Mouse (Mus musculus): ENCODE results near the gene Mnt. TPM values are rescaled to one million over a fixed set of nuclear protein-coding genes. Genes with fewer than 3 reads are reported as not detected.

Mnt gene
- polyA plus RNA-seq, 1 experiment from 2014 or later: 3.0 TPM

DNA sequence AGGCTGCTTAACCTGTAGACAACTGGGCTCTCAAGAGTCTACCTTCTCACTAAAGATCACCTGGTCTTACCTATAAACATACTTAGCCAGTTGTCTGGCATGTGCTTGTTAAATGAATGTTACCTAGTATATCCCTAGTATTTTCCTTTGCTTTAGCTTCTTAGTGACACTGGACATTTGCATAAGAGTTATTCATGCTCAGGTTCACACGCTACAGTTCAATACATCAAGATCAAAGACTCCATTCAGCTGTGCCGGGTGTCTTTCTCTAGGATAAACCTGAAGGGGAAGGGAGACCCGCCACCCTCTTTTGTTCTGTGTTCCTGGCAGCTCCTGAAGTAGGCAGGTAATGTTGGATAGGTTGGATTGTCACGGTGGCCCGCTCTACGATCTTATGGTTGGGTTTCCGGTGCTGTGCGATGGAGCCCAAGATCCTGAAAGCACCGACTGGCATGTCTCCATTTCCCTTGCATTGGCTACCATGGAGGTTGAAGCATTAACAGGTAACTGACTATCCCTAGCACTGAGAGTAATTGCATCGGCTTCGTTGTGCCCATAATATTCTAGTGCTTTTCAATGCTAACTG, 1.7 kb upstream of the Mnt start:
- ATAC-seq (replicated peaks; ENCODE audit: extremely low read depth, insufficient read depth, low FRiP score): no peak

DNA sequence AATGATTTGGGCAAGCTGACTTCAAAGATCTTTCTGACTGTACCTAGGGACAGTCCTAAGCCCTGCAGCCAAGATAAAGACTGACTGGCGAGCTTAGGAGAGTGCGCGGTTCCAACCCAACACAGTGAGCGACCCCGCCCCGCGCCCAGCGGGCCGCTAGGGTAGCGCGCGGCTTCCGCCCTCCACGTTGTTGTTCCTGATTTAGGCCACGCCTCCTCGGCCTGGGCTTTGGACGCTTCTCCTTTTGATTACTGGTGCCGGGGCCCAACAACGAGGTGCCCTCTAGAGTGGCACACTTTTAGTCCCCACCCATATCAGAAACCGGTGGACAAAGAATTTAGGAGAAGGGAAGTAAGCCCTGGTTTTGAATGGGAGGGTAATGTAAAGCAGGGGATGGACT, 908 bp upstream of the Mnt start:
- H3K36me3 ChIP-seq (ENCODE audit: control insufficient read depth, insufficient read depth): no peaks in the 10 kb centered on the region
- WGBS: under 1% methylated on average over 20 of the region's 20 CpGs
- peak overlapping the region; percentile 99 for H3K27ac ChIP-seq (ENCODE audit: low read length)
- peak; percentile 12 for ATAC-seq (replicated peaks; ENCODE audit: extremely low read depth, insufficient read depth, low FRiP score)
- peak overlapping the region; percentile 88 for H3K4me3 ChIP-seq (ENCODE audit: low read length)
- peak overlapping the region; percentile 96 for H3K4me2 ChIP-seq (ENCODE audit: low read depth, low read length)
- H3K9ac ChIP-seq (ENCODE audit: low read length): peak overlapping the region; percentile 65
- no peaks in the 10 kb centered on the region for H3K27me3 ChIP-seq (ENCODE audit: control insufficient read depth, insufficient read depth, low read length)
- H3K4me1 ChIP-seq (ENCODE audit: control insufficient read depth, insufficient read depth, low read length): peaks cover 34% of the 10 kb centered on the region
- no peaks in the 10 kb centered on the region for H3K9me3 ChIP-seq (replicated peaks; ENCODE audit: control insufficient read depth, low read length)

More for the DNA sequence above, 1.7 kb upstream of the Mnt start:
- H3K4me2 ChIP-seq (ENCODE audit: low read depth, low read length): peak overlapping the region; percentile 96
- H3K27me3 ChIP-seq (ENCODE audit: control insufficient read depth, insufficient read depth, low read length): no peaks in the 10 kb centered on the region
- peak overlapping the region; percentile 99 for H3K27ac ChIP-seq (ENCODE audit: low read length)
- no peak overlapping the region for H3K9ac ChIP-seq (ENCODE audit: low read length)
- peaks cover 26% of the 10 kb centered on the region for H3K4me1 ChIP-seq (ENCODE audit: control insufficient read depth, insufficient read depth, low read length)
- H3K9me3 ChIP-seq (replicated peaks; ENCODE audit: control insufficient read depth, low read length): no peaks in the 10 kb centered on the region
- H3K4me3 ChIP-seq (ENCODE audit: low read length): peak overlapping the region; percentile 88
- 13% methylated on average over 11 of the region's 11 CpGs for WGBS
- H3K36me3 ChIP-seq (ENCODE audit: control insufficient read depth, insufficient read depth): no peaks in the 10 kb centered on the region

GRCm38 (mm10) chr11:74831191-74831605, 478 bp downstream of the Mnt start:
- Histone ChIP-seq H3K4me1 (ENCODE audit: control insufficient read depth, insufficient read depth, low read length) (peaks cover 36% of the 10 kb centered on the region), H3K9ac (ENCODE audit: low read length) (peak overlapping the region; percentile 87), H3K27ac (ENCODE audit: low read length) (peak overlapping the region; percentile 99), H3K36me3 (ENCODE audit: control insufficient read depth, insufficient read depth) (no peaks in the 10 kb centered on the region), H3K4me3 (ENCODE audit: low read length) (peak overlapping the region; percentile 88), H3K4me2 (ENCODE audit: low read depth, low read length) (peak overlapping the region; percentile 96), H3K9me3 (replicated peaks; ENCODE audit: control insufficient read depth, low read length) (no peaks in the 10 kb centered on the region), H3K27me3 (ENCODE audit: control insufficient read depth, insufficient read depth, low read length) (no peaks in the 10 kb centered on the region)
- WGBS: under 1% methylated on average over 35 of the region's 35 CpGs
- ATAC-seq (replicated peaks; ENCODE audit: extremely low read depth, insufficient read depth, low FRiP score): no peak

- Histone ChIP-seq H3K4me1 (ENCODE audit: control insufficient read depth, insufficient read depth, low read length) (peaks cover 36% of the 10 kb centered on the region), H3K4me3 (ENCODE audit: low read length) (peak overlapping the region; percentile 88), H3K4me2 (ENCODE audit: low read depth, low read length) (peak overlapping the region; percentile 96), H3K27ac (ENCODE audit: low read length) (peak overlapping the region; percentile 99), H3K9ac (ENCODE audit: low read length) (peak overlapping the region; percentile 87), H3K27me3 (ENCODE audit: control insufficient read depth, insufficient read depth, low read length) (no peaks in the 10 kb centered on the region), H3K9me3 (replicated peaks; ENCODE audit: control insufficient read depth, low read length) (no peaks in the 10 kb centered on the region), H3K36me3 (ENCODE audit: control insufficient read depth, insufficient read depth) (no peaks in the 10 kb centered on the region)
- WGBS: under 1% methylated on average over 61 of the region's 61 CpGs
- ATAC-seq (replicated peaks; ENCODE audit: extremely low read depth, insufficient read depth, low FRiP score): peak; percentile 80
These were observed 1.1 kb downstream of the Mnt start for GRCm38 (mm10) chr11:74831606-74832451.

DNA sequence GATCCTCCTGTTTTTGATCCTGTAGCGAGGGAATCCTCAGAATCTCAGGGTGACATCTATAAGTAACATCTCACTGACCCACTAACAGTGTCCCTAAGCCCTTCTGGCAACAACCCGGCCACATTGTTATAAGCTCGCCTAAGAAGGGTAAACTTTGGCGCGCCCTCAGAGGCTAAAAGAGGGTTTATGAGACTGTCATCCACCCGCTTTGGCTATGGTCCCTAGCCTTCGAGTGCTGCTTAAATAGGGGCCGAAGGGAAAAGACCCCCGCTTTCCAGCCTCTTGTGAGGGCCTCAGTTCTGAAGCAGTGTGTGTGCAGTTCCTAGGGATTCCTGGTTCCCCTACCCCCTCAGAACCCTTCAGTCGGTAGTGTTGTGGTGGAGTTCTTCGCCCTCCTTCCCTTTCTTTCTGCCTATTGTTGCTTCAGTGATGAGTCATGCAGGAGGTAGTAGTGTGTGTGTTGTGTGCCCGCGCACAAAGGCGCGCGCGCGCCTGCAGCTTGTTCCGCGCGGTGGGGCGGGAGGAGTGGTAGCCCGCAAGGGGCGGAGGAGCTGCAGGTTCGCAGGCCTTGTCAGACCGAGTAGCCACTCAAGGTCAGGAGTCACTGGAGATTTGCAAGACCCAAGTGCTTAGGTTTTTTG, 1.9 kb downstream of the Mnt start:
- peaks cover 43% of the 10 kb centered on the region for H3K4me1 ChIP-seq (ENCODE audit: control insufficient read depth, insufficient read depth, low read length)
- no peak for ATAC-seq (replicated peaks; ENCODE audit: extremely low read depth, insufficient read depth, low FRiP score)
- H3K9ac ChIP-seq (ENCODE audit: low read length): peak overlapping the region; percentile 82

GRCm38 (mm10) chr11:74833536-74834358, 3.0 kb downstream of the Mnt start:
- no peaks in the 10 kb centered on the region for H3K9me3 ChIP-seq (replicated peaks; ENCODE audit: control insufficient read depth, low read length)
- peak overlapping the region; percentile 82 for H3K9ac ChIP-seq (ENCODE audit: low read length)
- peaks cover 39% of the 10 kb centered on the region for H3K4me1 ChIP-seq (ENCODE audit: control insufficient read depth, insufficient read depth, low read length)
- WGBS: 65% methylated on average over 8 of the region's 8 CpGs
- ATAC-seq (replicated peaks; ENCODE audit: extremely low read depth, insufficient read depth, low FRiP score): no peak
- H3K4me2 ChIP-seq (ENCODE audit: low read depth, low read length): peak overlapping the region; percentile 96
- no peaks in the 10 kb centered on the region for H3K36me3 ChIP-seq (ENCODE audit: control insufficient read depth, insufficient read depth)
- peak overlapping the region; percentile 99 for H3K27ac ChIP-seq (ENCODE audit: low read length)
- H3K27me3 ChIP-seq (ENCODE audit: control insufficient read depth, insufficient read depth, low read length): no peaks in the 10 kb centered on the region
- peak overlapping the region; percentile 88 for H3K4me3 ChIP-seq (ENCODE audit: low read length)

More for the DNA sequence above, 1.9 kb downstream of the Mnt start:
- H3K4me3 ChIP-seq (ENCODE audit: low read length): peak overlapping the region; percentile 88
- peak overlapping the region; percentile 96 for H3K4me2 ChIP-seq (ENCODE audit: low read depth, low read length)
- under 1% methylated on average over 26 of the region's 26 CpGs for WGBS
- H3K36me3 ChIP-seq (ENCODE audit: control insufficient read depth, insufficient read depth): no peaks in the 10 kb centered on the region
- H3K27me3 ChIP-seq (ENCODE audit: control insufficient read depth, insufficient read depth, low read length): no peaks in the 10 kb centered on the region
- no peaks in the 10 kb centered on the region for H3K9me3 ChIP-seq (replicated peaks; ENCODE audit: control insufficient read depth, low read length)
- peak overlapping the region; percentile 99 for H3K27ac ChIP-seq (ENCODE audit: low read length)

DNA sequence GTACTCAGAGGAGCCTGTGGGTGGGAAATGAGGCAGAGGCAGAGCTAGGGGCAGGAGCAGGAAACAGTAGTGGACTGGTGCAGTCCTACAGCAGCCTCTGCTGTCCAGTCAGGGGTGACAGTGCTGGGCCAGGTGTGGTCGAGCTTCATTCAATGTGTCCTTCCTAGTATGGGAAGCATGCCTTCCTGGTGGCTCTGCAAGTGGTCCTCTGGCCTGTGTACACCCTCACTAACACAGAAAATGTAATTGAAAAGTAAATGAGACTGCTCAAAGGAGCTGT, 3.6 kb downstream of the Mnt start:
- ATAC-seq (replicated peaks; ENCODE audit: extremely low read depth, insufficient read depth, low FRiP score): no peak
- Histone ChIP-seq H3K9me3 (replicated peaks; ENCODE audit: control insufficient read depth, low read length) (no peaks in the 10 kb centered on the region), H3K4me3 (ENCODE audit: low read length) (no peak overlapping the region), H3K4me2 (ENCODE audit: low read depth, low read length) (no peak overlapping the region), H3K4me1 (ENCODE audit: control insufficient read depth, insufficient read depth, low read length) (peaks cover 40% of the 10 kb centered on the region), H3K27me3 (ENCODE audit: control insufficient read depth, insufficient read depth, low read length) (no peaks in the 10 kb centered on the region), H3K9ac (ENCODE audit: low read length) (peak overlapping the region; percentile 37), H3K36me3 (ENCODE audit: control insufficient read depth, insufficient read depth) (no peaks in the 10 kb centered on the region), H3K27ac (ENCODE audit: low read length) (peak overlapping the region; percentile 99)
- WGBS: 39% methylated on average over 1 of the region's 1 CpGs

GRCm38 (mm10) chr11:74834650-74835277, 4.0 kb downstream of the Mnt start:
- Histone ChIP-seq H3K4me1 (ENCODE audit: control insufficient read depth, insufficient read depth, low read length) (peaks cover 40% of the 10 kb centered on the region), H3K4me2 (ENCODE audit: low read depth, low read length) (no peak overlapping the region), H3K9ac (ENCODE audit: low read length) (no peak overlapping the region), H3K36me3 (ENCODE audit: control insufficient read depth, insufficient read depth) (no peaks in the 10 kb centered on the region), H3K9me3 (replicated peaks; ENCODE audit: control insufficient read depth, low read length) (no peaks in the 10 kb centered on the region), H3K4me3 (ENCODE audit: low read length) (no peak overlapping the region), H3K27me3 (ENCODE audit: control insufficient read depth, insufficient read depth, low read length) (no peaks in the 10 kb centered on the region), H3K27ac (ENCODE audit: low read length) (peak overlapping the region; percentile 99)
- WGBS: 39% methylated on average over 5 of the region's 5 CpGs
- ATAC-seq (replicated peaks; ENCODE audit: extremely low read depth, insufficient read depth, low FRiP score): no peak

Measured in heart, embryonic 16.5 days (tissue).